Mouse (Mus musculus) cortical plate, adult 2 months (tissue): ENCODE data around the gene Tm9sf4.

Experiments
- CTCF ChIP-seq: fragments of 200-500 bp; IDR thresholded peaks from 2 replicates; pipeline ENCODE4 v1.5.1; 2011; ENCODE audit warnings: mild to moderate bottlenecking, control low read depth, low read length; ENCODE audit not compliant: insufficient read depth; ENCODE audit errors: extremely low read depth
- POLR2A ChIP-seq: fragments of 200-500 bp; IDR thresholded peaks from 2 replicates; pipeline ENCODE4 v1.6.1; 2011; ENCODE audit warnings: mild to moderate bottlenecking, low read length, control low read depth; ENCODE audit not compliant: insufficient read depth; ENCODE audit errors: extremely low read depth

- no peak for TF ChIP-seq CTCF
- no peak for TF ChIP-seq POLR2A
Measured at GRCm38 (mm10) chr2:153168134-153168820, 7.2 kb downstream of the Tm9sf4 start.
